Mouse (Mus musculus): Measurements from ENCODE around the gene Cep83. TPM values are rescaled to one million over a fixed set of nuclear protein-coding genes. Genes with fewer than 3 reads are reported as not detected.

Gene Cep83
- polyA plus RNA-seq (2012): 0.63 and 1.2 TPM in 2 replicates

GRCm38 (mm10) chr10:94688420-94689175 lies at the start of gene Cep83:
Gene Cep83, plus strand, starts transcription at chr10:94688654.
- Histone ChIP-seq H3K27me3 (ENCODE audit: control insufficient read depth) (no peaks in the 10 kb centered on the region), H3K36me3 (ENCODE audit: control insufficient read depth) (no peaks in the 10 kb centered on the region; the same call in none of the 2 replicates), H3K4me3 (replicated peaks) (peak within 1 kb of the TSS; percentile 100), H3K4me1 (ENCODE audit: control insufficient read depth) (peaks cover 40% of the 10 kb centered on the region), H3K9me3 (ENCODE audit: control insufficient read depth, low read length) (no peaks in the 10 kb centered on the region)
- no peak for TF ChIP-seq TAL1 (IDR thresholded peaks at IDR 0.05; ENCODE audit: low read length)
- no peak for TF ChIP-seq GATA1 (IDR thresholded peaks at IDR 0.05; ENCODE audit: low read length)

GRCm38 (mm10) chr10:94639281-94639680 lies 49.2 kb upstream of the Cep83 start:
- Histone ChIP-seq H3K9me3 (ENCODE audit: control insufficient read depth, low read length) (no peaks in the 10 kb centered on the region), H3K36me3 (ENCODE audit: control insufficient read depth) (no peaks in the 10 kb centered on the region), H3K4me1 (ENCODE audit: control insufficient read depth) (no peaks in the 10 kb centered on the region), H3K4me3 (replicated peaks) (no peak overlapping the region), H3K27me3 (ENCODE audit: control insufficient read depth) (no peaks in the 10 kb centered on the region)
- no peak for TF ChIP-seq GATA1 (IDR thresholded peaks at IDR 0.05; ENCODE audit: low read length)
- TF ChIP-seq TAL1 (IDR thresholded peaks at IDR 0.05; ENCODE audit: low read length): no peak

DNA sequence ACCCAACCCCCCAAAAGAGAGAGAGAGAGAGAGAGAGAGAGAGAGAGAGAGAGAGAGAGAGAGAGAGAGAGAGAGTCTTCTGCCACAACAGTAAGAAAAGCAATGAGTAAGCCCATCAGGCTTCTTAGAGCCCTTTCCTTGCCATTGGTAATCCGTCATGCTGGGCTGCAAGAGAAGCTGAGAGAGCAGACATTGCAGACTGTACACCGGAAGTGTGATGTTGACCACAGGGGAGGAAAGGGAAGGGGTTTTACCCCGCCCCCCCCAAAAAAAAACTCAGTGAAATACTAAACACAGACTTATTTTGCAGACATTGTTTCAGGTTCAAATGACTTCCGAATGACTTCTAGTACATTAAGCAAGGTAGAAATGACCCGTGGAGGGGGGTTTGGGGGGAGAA lies 48.4 kb upstream of the Cep83 start:
- no peak for TF ChIP-seq TAL1 (IDR thresholded peaks at IDR 0.05; ENCODE audit: low read length)
- Histone ChIP-seq H3K36me3 (ENCODE audit: control insufficient read depth) (no peaks in the 10 kb centered on the region), H3K4me1 (ENCODE audit: control insufficient read depth) (no peaks in the 10 kb centered on the region), H3K27me3 (ENCODE audit: control insufficient read depth) (no peaks in the 10 kb centered on the region), H3K4me3 (replicated peaks) (no peak overlapping the region), H3K9me3 (ENCODE audit: control insufficient read depth, low read length) (no peaks in the 10 kb centered on the region)

DNA sequence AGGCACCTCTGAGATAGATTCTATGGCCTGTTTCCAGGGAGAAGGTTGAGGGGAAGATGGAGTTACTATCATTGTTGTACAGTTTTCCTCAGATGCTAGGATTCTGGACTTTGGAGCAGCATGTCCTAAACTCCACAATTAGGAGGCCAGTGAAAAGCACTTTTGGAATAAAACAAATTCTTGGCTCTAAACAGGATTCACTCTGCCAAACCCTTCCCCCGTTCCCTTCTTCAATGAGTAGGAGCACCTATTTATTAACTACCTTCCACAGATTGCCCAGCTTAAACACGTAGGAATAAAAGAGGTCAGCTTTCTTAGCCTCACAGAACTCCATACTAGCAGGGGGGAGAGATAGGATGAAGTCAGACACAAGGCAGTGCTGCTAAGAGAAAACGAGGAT lies 24.4 kb upstream of the Cep83 start:
- TF ChIP-seq TAL1 (IDR thresholded peaks at IDR 0.05; ENCODE audit: low read length) (no peak), GATA1 (IDR thresholded peaks at IDR 0.05; ENCODE audit: low read length) (no peak)
- no peaks in the 10 kb centered on the region for H3K36me3 ChIP-seq (ENCODE audit: control insufficient read depth)
- H3K9me3 ChIP-seq (ENCODE audit: control insufficient read depth, low read length): no peaks in the 10 kb centered on the region
- no peaks in the 10 kb centered on the region for H3K4me1 ChIP-seq (ENCODE audit: control insufficient read depth)
- H3K27me3 ChIP-seq (ENCODE audit: control insufficient read depth): no peaks in the 10 kb centered on the region
- H3K4me3 ChIP-seq (replicated peaks): no peak overlapping the region

GRCm38 (mm10) chr10:94664455-94664854 lies 24.0 kb upstream of the Cep83 start:
- Histone ChIP-seq H3K9me3 (ENCODE audit: control insufficient read depth, low read length) (no peaks in the 10 kb centered on the region), H3K4me1 (ENCODE audit: control insufficient read depth) (no peaks in the 10 kb centered on the region), H3K36me3 (ENCODE audit: control insufficient read depth) (no peaks in the 10 kb centered on the region), H3K27me3 (ENCODE audit: control insufficient read depth) (no peaks in the 10 kb centered on the region), H3K4me3 (replicated peaks) (no peak overlapping the region)
- no peak for TF ChIP-seq TAL1 (IDR thresholded peaks at IDR 0.05; ENCODE audit: low read length)
- TF ChIP-seq GATA1 (IDR thresholded peaks at IDR 0.05; ENCODE audit: low read length): no peak

GRCm38 (mm10) chr10:94668147-94668546 lies 20.3 kb upstream of the Cep83 start:
- TF ChIP-seq TAL1 (IDR thresholded peaks at IDR 0.05; ENCODE audit: low read length): no peak
- TF ChIP-seq GATA1 (IDR thresholded peaks at IDR 0.05; ENCODE audit: low read length): no peak
- no peaks in the 10 kb centered on the region for H3K9me3 ChIP-seq (ENCODE audit: control insufficient read depth, low read length)
- no peaks in the 10 kb centered on the region for H3K36me3 ChIP-seq (ENCODE audit: control insufficient read depth)
- no peaks in the 10 kb centered on the region for H3K27me3 ChIP-seq (ENCODE audit: control insufficient read depth)
- no peaks in the 10 kb centered on the region for H3K4me1 ChIP-seq (ENCODE audit: control insufficient read depth)
- H3K4me3 ChIP-seq (replicated peaks): no peak overlapping the region

- Histone ChIP-seq H3K27me3 (ENCODE audit: control insufficient read depth) (no peaks in the 10 kb centered on the region), H3K4me1 (ENCODE audit: control insufficient read depth) (peaks cover 40% of the 10 kb centered on the region), H3K9me3 (ENCODE audit: control insufficient read depth, low read length) (no peaks in the 10 kb centered on the region), H3K4me3 (replicated peaks) (peak overlapping the region; percentile 100), H3K36me3 (ENCODE audit: control insufficient read depth) (no peaks in the 10 kb centered on the region; the same call in none of the 2 replicates)
- TF ChIP-seq TAL1 (IDR thresholded peaks at IDR 0.05; ENCODE audit: low read length): no peak
- 0 out of 2 replicates have a peak, but pooled peaks have one; percentile 3 for TF ChIP-seq GATA1 (IDR thresholded peaks at IDR 0.05; ENCODE audit: low read length)
Measured at GRCm38 (mm10) chr10:94687801-94688419, 544 bp upstream of the Cep83 start.

DNA sequence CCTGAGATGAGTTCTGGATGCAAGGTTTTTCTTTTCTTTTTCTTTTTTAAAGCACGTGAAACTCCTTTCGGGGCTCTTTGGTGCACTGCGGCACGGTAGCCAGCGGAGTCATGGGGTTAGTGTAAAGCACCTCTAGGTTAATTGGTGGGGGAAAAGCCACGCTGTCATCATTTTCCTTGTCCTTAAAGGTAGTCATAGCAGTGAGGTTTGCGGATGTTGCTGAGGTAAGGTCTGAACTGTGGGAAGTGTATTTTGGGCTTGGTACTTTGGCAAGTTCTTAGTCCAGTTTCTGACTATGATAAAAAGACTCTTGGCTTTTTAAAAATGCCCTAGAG lies 689 bp downstream of the Cep83 start:
- peaks cover 40% of the 10 kb centered on the region for H3K4me1 ChIP-seq (ENCODE audit: control insufficient read depth)
- no peaks in the 10 kb centered on the region; the same call in none of the 2 replicates for H3K36me3 ChIP-seq (ENCODE audit: control insufficient read depth)
- H3K27me3 ChIP-seq (ENCODE audit: control insufficient read depth): no peaks in the 10 kb centered on the region
- H3K9me3 ChIP-seq (ENCODE audit: control insufficient read depth, low read length): no peaks in the 10 kb centered on the region
- peak overlapping the region; percentile 100 for H3K4me3 ChIP-seq (replicated peaks)
- TF ChIP-seq TAL1 (IDR thresholded peaks at IDR 0.05; ENCODE audit: low read length) (no peak), GATA1 (IDR thresholded peaks at IDR 0.05; ENCODE audit: low read length) (no peak)

DNA sequence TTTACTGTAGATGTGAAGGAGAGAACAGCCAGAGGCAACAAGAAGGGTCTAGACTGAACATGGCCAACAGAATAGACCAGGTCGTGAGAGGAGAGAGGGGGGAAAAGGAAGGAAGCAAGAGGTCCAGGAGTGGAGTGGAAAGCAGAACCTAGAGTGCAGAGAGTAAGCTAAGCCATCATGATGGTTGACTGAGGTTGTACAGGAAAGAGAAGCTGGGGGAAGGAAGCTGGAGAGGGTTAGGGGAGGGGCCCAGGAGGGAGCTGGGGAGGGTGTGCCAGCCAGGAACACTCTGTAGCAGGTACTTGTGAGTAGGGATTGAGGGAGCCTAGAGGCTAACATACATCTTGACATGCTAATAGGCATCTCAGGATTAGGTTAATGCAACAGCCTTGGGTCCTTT lies 1.9 kb downstream of the Cep83 start:
- H3K4me3 ChIP-seq (replicated peaks): peak overlapping the region; percentile 100

More for the DNA sequence above, 1.9 kb downstream of the Cep83 start:
- peaks cover 42% of the 10 kb centered on the region for H3K4me1 ChIP-seq (ENCODE audit: control insufficient read depth)
- no peaks in the 10 kb centered on the region for H3K9me3 ChIP-seq (ENCODE audit: control insufficient read depth, low read length)
- TF ChIP-seq GATA1 (IDR thresholded peaks at IDR 0.05; ENCODE audit: low read length) (no peak), TAL1 (IDR thresholded peaks at IDR 0.05; ENCODE audit: low read length) (no peak)
- H3K27me3 ChIP-seq (ENCODE audit: control insufficient read depth): no peaks in the 10 kb centered on the region
- H3K36me3 ChIP-seq (ENCODE audit: control insufficient read depth): peaks cover 5% of the 10 kb centered on the region

All from erythroblast, embryonic 14.5 days (primary cell).